Mouse (Mus musculus) neural tube, embryonic 12.5 days (tissue): ENCODE results near the gene Sh3rf1. TPM values are rescaled to one million over a fixed set of nuclear protein-coding genes. Genes with fewer than 3 reads are reported as not detected.
A peak's percentile ranks its signal among the peaks of the same experiment; 100 is the strongest.

Source experiments
- ATAC-seq: fragments of 200-750 bp; cut with Nextera tagmentation; 2 replicates; pipeline ENCODE4 v1.8.0; 2017; ENCODE audit warnings: low read depth, mild to moderate bottlenecking, moderate TSS enrichment, moderate library complexity; ENCODE audit not compliant: low FRiP score
- H3K27ac ChIP-seq: fragments of 300-500 bp; sonication (generic); 2 replicates; pipeline ENCODE4 v1.5.1; 2016
- H3K27me3 ChIP-seq: fragments of 300-500 bp; sonication (generic); replicated peaks from 2 replicates; pipeline ENCODE4 v1.6.1; 2016; ENCODE audit warnings: mild to moderate bottlenecking
- H3K36me3 ChIP-seq: fragments of 300-500 bp; sonication (generic); 2 replicates; pipeline ENCODE4 v1.6.1; 2016; ENCODE audit warnings: mild to moderate bottlenecking
- H3K4me1 ChIP-seq: fragments of 300-500 bp; sonication (generic); 2 replicates; pipeline ENCODE4 v1.6.1; 2016
- H3K4me2 ChIP-seq: fragments of 300-500 bp; sonication (generic); replicated peaks from 2 replicates; pipeline ENCODE4 v1.6.1; 2016; ENCODE audit warnings: mild to moderate bottlenecking
- H3K4me3 ChIP-seq: fragments of 300-500 bp; sonication (generic); 2 replicates; pipeline ENCODE4 v1.5.1; 2016
- H3K9ac ChIP-seq: fragments of 300-500 bp; sonication (generic); 2 replicates; pipeline ENCODE4 v1.6.1; 2016; ENCODE audit warnings: mild to moderate bottlenecking
- H3K9me3 ChIP-seq: fragments of 300-500 bp; sonication (generic); 2 replicates; pipeline ENCODE4 v1.6.1; 2016; ENCODE audit warnings: mild to moderate bottlenecking
- WGBS: fragments of 180-500 bp; shearing (Covaris S2); methylation state at CpG from one replicate; pipeline ENCODE4 v1.1.7; 2016; 5-methylcytosine and 5-hydroxymethylcytosine counted together
- polyA plus RNA-seq: library from polyadenylated mRNA; unstranded; fragments of >200 nt; fragmentation: Nextera tagmentation; extraction: Ambion mirVana; gene quantifications from 2 replicates; pipeline ENCODE4 v1.2.1, GENCODE M21; 2016

Sh3rf1 gene
- 25.2 and 26.2 TPM in 2 replicates for polyA plus RNA-seq

DNA sequence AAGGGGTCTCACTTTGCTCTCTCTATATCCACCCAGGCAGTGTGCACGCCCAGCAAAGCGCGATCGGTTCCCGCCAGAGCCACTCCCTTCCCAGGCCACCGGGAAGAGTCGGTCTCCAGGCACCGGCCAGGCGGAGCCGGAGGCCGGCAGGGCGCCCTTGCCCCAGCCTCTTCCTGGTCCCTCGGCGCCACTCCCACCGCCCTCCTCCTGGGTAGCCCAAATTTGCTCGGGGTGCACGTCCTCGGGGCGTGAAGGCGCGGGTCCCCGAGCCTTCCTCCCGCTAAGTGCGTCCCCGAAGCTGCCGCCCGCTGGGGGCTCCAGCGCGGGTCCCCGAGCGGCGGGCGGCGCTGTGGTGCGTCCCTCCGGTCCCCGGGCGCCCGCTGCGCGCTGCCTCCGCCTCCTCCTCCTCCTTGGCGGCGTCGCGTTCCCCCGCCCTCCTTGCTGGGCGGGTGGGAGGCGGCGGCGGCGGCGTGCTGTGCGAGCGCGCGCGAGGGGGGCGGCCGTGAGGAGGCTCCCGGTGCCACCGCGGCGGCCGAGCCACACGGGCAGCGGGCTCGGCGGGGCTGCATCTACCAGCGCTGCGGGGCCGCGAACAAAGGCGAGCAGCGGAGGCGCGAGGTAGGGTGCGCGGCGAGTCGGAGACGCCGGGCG lies at the start of gene Sh3rf1:
Gene Sh3rf1 (plus strand): TSS at position 144 of the 651 bp plus-strand sequence.
- ATAC-seq: peak; percentile 88
- H3K27me3 ChIP-seq: no peaks in the 10 kb centered on the region
- peak within 1 kb of the TSS; percentile 85 for H3K4me2 ChIP-seq
- no peaks in the 10 kb centered on the region for H3K36me3 ChIP-seq
- H3K27ac ChIP-seq: peak within 1 kb of the TSS; percentile 80; the same call in 1 of the 2 replicates
- peaks cover 24% of the 10 kb centered on the region for H3K4me1 ChIP-seq
- under 1% methylated on average over 84 of the region's 84 CpGs for WGBS
- peak within 1 kb of the TSS; percentile 87 for H3K9ac ChIP-seq
- peak within 1 kb of the TSS; percentile 81 for H3K4me3 ChIP-seq
- H3K9me3 ChIP-seq: no peaks in the 10 kb centered on the region

DNA sequence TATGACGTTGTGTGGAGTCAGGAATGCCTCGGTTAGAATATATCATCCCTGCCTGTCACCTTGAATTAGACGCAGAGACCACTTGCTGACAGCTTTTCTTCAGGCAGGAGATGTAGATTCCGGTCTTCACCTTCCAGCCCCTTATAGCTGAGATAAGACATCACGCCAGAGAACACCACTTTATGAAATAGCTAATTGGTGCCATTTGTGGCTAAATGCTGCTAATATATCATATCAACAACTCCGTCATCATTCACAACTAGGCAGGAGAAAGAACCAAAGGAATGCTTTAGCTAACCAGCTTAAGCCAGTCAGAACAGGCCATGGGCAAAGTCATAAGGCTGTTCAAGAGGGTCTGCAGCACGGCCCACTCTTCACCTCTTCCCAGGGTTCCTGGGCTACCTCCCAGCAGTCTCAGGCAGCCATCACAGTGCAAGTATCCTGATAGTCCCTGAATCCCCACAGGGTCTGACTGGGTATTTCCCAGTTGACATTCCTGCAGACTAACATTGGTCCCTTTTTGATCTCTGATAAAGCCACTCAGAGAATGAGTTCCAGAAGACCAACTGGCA lies 49.7 kb upstream of the Sh3rf1 start:
- Histone ChIP-seq H3K36me3 (no peaks in the 10 kb centered on the region), H3K9me3 (no peaks in the 10 kb centered on the region), H3K4me2 (no peak overlapping the region), H3K9ac (no peak overlapping the region), H3K4me3 (no peak overlapping the region), H3K27ac (no peak overlapping the region), H3K4me1 (no peaks in the 10 kb centered on the region), H3K27me3 (no peaks in the 10 kb centered on the region)
- no peak for ATAC-seq
- WGBS: 79% methylated on average over 7 of the region's 7 CpGs

DNA sequence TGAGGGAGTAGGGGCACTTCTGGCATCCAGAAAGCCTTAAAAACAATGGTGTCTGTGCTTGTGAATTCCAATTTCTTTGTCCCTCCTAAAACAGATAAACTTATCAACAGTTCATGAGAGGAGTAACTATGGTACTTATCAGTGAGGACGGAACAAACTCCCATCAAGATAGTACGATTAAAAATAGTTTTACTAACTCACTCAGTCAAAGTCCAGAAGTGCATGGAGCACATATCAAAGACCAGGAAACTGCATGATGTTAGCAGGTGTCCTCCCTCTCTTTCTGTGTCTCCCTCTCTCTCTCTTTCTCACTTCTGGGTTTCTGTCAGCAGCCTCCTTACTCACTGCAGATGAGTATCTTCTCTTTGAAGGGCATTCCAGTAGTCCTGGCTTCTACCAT lies 47.8 kb upstream of the Sh3rf1 start:
- H3K27ac ChIP-seq: no peak overlapping the region
- H3K36me3 ChIP-seq: no peaks in the 10 kb centered on the region
- no peaks in the 10 kb centered on the region for H3K27me3 ChIP-seq
- no peak for ATAC-seq
- H3K4me2 ChIP-seq: no peak overlapping the region
- no peak overlapping the region for H3K9ac ChIP-seq
- H3K9me3 ChIP-seq: no peaks in the 10 kb centered on the region
- no peak overlapping the region for H3K4me3 ChIP-seq
- no peaks in the 10 kb centered on the region for H3K4me1 ChIP-seq
- 93% methylated on average over 2 of the region's 2 CpGs for WGBS

DNA sequence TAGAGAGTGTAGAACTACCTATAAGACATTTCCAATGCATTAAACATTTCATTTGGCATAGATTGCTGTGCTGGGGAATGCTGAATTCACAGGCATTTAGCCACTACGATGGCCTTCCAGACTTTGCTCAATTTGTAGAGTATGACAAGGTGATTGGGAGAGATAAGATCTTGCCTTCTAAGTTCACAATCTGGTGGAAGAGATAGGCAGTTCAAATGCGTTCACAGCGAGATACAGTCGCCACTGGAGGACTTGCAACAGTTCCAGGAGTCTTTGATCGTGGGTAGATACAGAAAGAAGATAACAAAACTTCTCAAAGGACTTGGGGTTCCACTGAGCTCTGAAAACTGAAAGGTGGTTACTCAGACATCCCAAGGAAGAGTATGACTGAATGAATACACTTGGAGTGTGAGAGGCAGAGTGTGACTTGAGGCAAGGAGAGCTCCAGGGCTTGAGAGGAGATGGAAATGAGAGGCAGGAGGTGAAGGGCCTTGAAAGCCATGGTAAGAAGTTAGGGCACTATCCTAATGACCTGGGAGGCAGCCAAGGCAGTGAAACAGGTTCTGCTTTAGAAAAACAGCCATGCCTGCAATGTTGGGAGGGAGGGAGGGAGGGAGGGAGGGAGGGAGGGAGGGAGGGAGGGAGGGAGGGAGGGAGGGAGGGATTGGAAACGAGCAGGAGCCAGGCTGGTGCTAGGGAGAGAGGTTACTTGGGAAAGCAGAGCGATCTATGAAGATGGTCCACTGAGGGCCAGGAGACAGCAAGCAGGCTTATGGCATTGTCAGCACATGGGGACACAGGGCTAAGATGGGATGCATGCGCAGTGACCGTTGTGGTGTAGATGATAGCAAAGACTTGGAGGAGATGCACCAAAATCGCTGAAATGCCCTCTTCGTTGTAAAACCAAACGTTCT lies 45.7 kb upstream of the Sh3rf1 start:
- Histone ChIP-seq H3K27ac (no peak overlapping the region), H3K27me3 (no peaks in the 10 kb centered on the region), H3K4me2 (no peak overlapping the region), H3K9ac (no peak overlapping the region), H3K4me1 (no peaks in the 10 kb centered on the region), H3K4me3 (no peak overlapping the region), H3K9me3 (no peaks in the 10 kb centered on the region), H3K36me3 (no peaks in the 10 kb centered on the region)
- ATAC-seq: no peak
- WGBS: 82% methylated on average over 12 of the region's 12 CpGs

DNA sequence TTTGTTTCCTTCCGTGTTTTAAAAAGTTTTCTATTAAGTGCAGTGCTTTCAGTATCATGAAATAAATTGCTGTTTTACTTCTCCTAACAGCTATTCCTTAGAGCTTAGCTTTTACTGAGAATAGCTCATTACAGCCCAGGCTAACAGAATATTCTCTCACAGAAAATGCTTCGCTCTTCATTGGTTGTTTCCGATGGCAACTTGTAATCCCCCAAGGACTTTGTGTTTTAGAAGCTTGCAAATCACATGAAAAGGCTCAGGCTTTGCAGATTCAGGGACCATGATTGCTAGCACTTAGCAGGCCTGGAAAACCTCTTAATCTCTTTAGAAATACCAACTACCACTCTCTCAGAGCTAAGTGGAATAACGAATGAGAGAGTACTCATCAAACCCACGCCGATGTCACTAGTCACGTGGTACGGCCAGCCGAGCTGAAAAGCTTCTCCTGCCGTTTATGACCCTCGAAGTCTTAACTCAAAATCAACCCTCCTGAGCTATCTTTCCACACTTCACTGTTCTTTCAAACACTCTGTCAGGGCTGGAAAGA lies 45.0 kb upstream of the Sh3rf1 start:
- no peak overlapping the region for H3K27ac ChIP-seq
- no peaks in the 10 kb centered on the region for H3K36me3 ChIP-seq
- no peak for ATAC-seq
- H3K27me3 ChIP-seq: no peaks in the 10 kb centered on the region
- no peak overlapping the region for H3K9ac ChIP-seq
- 66% methylated on average over 11 of the region's 11 CpGs for whole genome bisulfite sequencing
- H3K4me3 ChIP-seq: no peak overlapping the region
- H3K4me1 ChIP-seq: no peaks in the 10 kb centered on the region
- H3K9me3 ChIP-seq: no peaks in the 10 kb centered on the region
- H3K4me2 ChIP-seq: no peak overlapping the region

DNA sequence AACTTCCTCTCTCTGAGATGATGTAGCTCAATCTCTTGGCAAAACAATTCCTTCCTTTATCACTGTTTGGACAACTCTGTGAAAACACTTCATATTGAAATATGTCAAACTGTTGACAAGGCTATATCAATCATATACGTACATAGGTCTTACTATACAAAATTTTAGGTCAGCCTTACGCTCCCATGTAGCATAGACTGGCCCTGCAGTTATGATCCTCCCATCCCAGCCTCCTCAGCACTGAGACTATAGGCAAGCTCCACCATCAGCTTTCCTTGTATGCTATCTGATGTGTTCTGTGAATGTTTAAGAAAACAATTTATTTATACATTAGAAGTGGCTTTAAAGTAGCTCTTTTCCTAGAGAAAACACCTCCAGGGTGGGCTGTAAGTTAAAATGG lies 42.1 kb upstream of the Sh3rf1 start:
- WGBS: 88% methylated on average over 2 of the region's 2 CpGs
- no peak for ATAC-seq
- Histone ChIP-seq H3K9ac (no peak overlapping the region), H3K27ac (no peak overlapping the region), H3K27me3 (no peaks in the 10 kb centered on the region), H3K4me1 (no peaks in the 10 kb centered on the region), H3K36me3 (no peaks in the 10 kb centered on the region), H3K4me3 (no peak overlapping the region), H3K9me3 (no peaks in the 10 kb centered on the region), H3K4me2 (no peak overlapping the region)

DNA sequence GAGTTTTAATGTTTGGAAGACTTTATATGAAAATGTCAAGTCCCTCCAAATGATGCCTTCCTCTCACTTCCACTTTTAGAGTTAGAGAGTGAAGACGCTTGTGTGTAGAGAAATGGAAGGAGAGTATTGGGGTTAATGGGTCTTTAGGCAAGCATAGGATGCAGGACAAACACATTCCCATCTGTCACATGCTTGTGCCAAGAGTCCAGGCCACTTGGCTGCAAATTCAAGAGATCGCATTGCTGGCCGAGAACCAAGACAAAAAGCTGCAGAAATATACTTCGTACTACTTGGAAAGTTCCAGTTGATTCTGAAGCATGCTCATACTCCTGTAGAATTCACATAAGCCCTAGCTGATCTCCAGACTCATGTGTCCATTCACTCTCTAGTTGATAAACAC lies 41.7 kb upstream of the Sh3rf1 start:
- no peaks in the 10 kb centered on the region for H3K36me3 ChIP-seq
- WGBS: 91% methylated on average over 4 of the region's 4 CpGs
- H3K4me3 ChIP-seq: no peak overlapping the region
- no peak overlapping the region for H3K9ac ChIP-seq
- no peaks in the 10 kb centered on the region for H3K27me3 ChIP-seq
- no peak for ATAC-seq
- H3K9me3 ChIP-seq: no peaks in the 10 kb centered on the region
- no peak overlapping the region for H3K4me2 ChIP-seq
- H3K4me1 ChIP-seq: no peaks in the 10 kb centered on the region
- H3K27ac ChIP-seq: no peak overlapping the region

DNA sequence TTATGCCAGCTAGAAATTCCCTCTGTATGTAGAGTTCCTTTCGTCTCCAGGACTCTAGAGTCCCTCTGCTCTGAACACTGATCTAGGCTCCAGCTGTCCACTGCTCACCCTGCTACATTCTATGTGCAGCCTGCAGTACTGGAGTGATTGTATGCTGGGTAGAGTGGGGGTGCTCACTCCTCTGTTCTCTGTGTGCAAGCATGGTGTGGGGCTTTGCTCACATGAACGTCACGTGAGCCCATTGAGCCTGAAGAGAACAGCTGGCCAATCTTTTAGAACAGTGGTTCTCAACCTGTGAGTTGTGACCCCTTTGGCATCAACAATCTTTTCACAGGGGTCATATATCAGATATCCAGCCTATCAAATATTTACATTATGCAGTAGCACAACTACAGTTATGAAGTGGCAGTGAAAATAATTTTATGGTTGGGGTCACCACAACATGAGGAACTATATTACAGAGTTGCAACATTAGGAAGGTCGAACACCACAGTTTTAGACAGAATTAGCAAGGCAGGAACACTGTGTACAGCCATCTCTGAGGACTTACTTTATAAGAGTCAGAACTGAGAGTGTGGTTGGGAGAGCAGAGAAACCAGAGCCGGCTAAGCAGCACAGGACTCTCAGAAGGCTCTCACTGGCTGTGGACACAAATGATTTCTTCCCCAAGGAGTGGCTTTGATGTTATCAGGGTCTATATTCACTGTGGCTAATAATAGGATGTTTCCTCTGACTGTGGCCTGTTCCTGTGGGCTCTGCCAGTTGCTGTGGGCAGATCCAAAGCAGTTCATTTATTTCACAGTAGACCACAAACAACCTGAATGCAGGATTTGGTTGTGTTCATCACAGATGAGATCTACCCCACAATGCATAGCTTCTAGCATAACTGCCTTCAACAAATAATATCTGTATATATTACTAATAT lies 38.1 kb upstream of the Sh3rf1 start:
- WGBS: 77% methylated on average over 5 of the region's 5 CpGs
- no peaks in the 10 kb centered on the region for H3K27me3 ChIP-seq
- no peaks in the 10 kb centered on the region for H3K4me1 ChIP-seq
- H3K9ac ChIP-seq: no peak overlapping the region
- H3K9me3 ChIP-seq: no peaks in the 10 kb centered on the region
- no peak overlapping the region for H3K4me3 ChIP-seq
- no peak for ATAC-seq
- H3K36me3 ChIP-seq: no peaks in the 10 kb centered on the region
- no peak overlapping the region for H3K4me2 ChIP-seq
- no peak overlapping the region for H3K27ac ChIP-seq

DNA sequence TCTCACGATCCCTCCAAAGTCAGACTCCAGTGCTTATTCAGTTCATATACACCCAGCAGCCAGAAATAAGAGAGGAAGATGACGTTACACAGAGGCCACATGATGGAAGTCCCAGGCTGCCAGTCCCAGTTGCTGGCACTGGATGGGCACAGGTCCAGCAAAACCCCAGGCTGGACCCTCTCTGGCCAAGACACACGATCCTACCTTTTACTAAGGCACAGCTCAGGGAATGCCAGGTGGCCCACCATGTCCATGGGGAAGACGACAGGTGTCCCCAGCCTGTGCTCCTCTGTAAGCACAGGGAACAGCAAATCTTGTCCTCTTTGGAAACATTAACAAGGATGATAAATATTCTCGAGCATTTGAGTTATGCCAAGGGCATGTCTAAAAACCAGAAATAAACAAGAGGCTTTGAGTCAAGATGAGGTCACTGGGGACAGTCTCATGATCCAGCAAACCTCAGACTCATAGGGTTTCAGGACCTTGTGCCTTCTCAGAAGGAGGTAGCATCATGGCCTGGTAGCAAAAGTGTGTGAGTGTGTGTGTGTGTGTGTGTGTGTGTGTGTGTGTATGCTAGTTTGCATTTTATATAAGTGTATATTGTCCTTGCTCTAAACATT lies 29.3 kb upstream of the Sh3rf1 start:
- ATAC-seq: no peak
- H3K9me3 ChIP-seq: no peaks in the 10 kb centered on the region
- H3K4me1 ChIP-seq: no peaks in the 10 kb centered on the region
- H3K36me3 ChIP-seq: no peaks in the 10 kb centered on the region
- no peak overlapping the region for H3K4me3 ChIP-seq
- H3K4me2 ChIP-seq: no peak overlapping the region
- no peaks in the 10 kb centered on the region for H3K27me3 ChIP-seq
- no peak overlapping the region for H3K9ac ChIP-seq
- WGBS: 85% methylated on average over 5 of the region's 5 CpGs
- H3K27ac ChIP-seq: no peak overlapping the region

DNA sequence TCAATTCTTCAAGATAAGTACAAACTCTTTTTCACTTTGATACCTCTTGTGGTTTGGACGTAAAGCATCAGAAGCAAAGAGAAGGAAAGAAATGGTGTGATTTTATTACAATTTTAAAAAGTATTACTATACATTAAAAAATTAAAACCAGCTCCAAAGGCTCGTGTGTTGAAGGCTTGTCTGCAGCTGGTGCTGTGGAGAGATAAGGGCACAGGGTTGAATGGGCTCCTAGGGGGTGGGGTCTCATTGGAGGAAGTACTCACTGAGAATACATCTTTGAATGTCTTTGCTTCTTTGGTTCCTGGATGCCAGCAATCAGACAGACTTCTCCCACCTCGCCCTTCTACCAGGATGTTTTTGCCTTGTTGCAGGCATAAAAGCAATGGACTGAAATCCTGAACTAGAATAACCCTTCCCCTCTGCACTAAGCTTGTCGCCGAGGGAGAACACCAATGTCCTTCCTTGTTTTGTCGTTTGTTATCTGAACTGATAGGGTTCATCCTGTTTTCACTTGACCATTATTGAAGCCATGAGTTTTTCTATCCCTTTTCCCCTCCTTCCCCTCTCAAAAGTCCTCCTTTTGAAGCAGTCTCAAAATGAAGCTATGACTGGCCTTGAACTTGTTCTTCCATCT lies 23.3 kb upstream of the Sh3rf1 start:
- Histone ChIP-seq H3K4me3 (no peak overlapping the region), H3K36me3 (no peaks in the 10 kb centered on the region), H3K27ac (no peak overlapping the region), H3K9me3 (no peaks in the 10 kb centered on the region), H3K27me3 (no peaks in the 10 kb centered on the region), H3K4me1 (no peaks in the 10 kb centered on the region), H3K9ac (no peak overlapping the region), H3K4me2 (no peak overlapping the region)
- 82% methylated on average over 6 of the region's 6 CpGs for WGBS
- ATAC-seq: no peak
